Mouse (Mus musculus): ENCODE data around the gene Rhoq. TPM values are rescaled to one million over a fixed set of nuclear protein-coding genes. Genes with fewer than 3 reads are reported as not detected.

Gene Rhoq
- polyA plus RNA-seq, 1 experiment from 2014 or later: 7.0 TPM

- peak overlapping the region; percentile 82 for H3K9ac ChIP-seq (replicated peaks)
- H3K4me3 ChIP-seq (replicated peaks): peak overlapping the region; percentile 66
- peak overlapping the region; percentile 97 for H3K4me2 ChIP-seq (replicated peaks)
- H3K27me3 ChIP-seq: no peaks in the 10 kb centered on the region
- peaks cover 19% of the 10 kb centered on the region for H3K4me1 ChIP-seq (replicated peaks)
- H3K9me3 ChIP-seq: no peaks in the 10 kb centered on the region
- WGBS: 1% methylated on average over 55 of the region's 55 CpGs
- peak; percentile 88 for ATAC-seq
- H3K36me3 ChIP-seq: peaks cover 16% of the 10 kb centered on the region
- H3K27ac ChIP-seq: no peak overlapping the region
Measured at GRCm38 (mm10) chr17:87024491-87025242, 61.8 kb downstream of the Rhoq start.

- ATAC-seq: peak; percentile 100
- peaks cover 22% of the 10 kb centered on the region for H3K36me3 ChIP-seq
- H3K27ac ChIP-seq: peak within 1 kb of the TSS; percentile 27; the same call in 1 of the 2 replicates
- H3K4me2 ChIP-seq (replicated peaks): peak within 1 kb of the TSS; percentile 97
- no peaks in the 10 kb centered on the region for H3K27me3 ChIP-seq
- peak within 1 kb of the TSS; percentile 82 for H3K9ac ChIP-seq (replicated peaks)
- no peaks in the 10 kb centered on the region for H3K9me3 ChIP-seq
- under 1% methylated on average over 43 of the region's 43 CpGs for WGBS
- peaks cover 19% of the 10 kb centered on the region for H3K4me1 ChIP-seq (replicated peaks)
- peak within 1 kb of the TSS; percentile 66 for H3K4me3 ChIP-seq (replicated peaks)
Measured at GRCm38 (mm10) chr17:87025269-87025949, 62.5 kb downstream of the Rhoq start, which contains the start of the genes Pigf and Cript. Pigf (minus strand) TSS chr17:87025406. Cript (plus strand) TSS chr17:87025550.

- Histone ChIP-seq H3K27ac (no peak overlapping the region), H3K4me1 (replicated peaks) (no peaks in the 10 kb centered on the region), H3K36me3 (peaks cover 53% of the 10 kb centered on the region), H3K27me3 (no peaks in the 10 kb centered on the region), H3K4me2 (replicated peaks) (no peak overlapping the region), H3K9me3 (no peaks in the 10 kb centered on the region), H3K9ac (replicated peaks) (no peak overlapping the region), H3K4me3 (replicated peaks) (no peak overlapping the region)
- 64% methylated on average over 9 of the region's 10 CpGs for WGBS
- no peak for ATAC-seq
Measured at GRCm38 (mm10) chr17:87036141-87037073, 73.5 kb downstream of the Rhoq start.

GRCm38 (mm10) chr17:87038496-87038895 is 75.6 kb downstream of the Rhoq start:
- Histone ChIP-seq H3K36me3 (peaks cover 39% of the 10 kb centered on the region), H3K27me3 (no peaks in the 10 kb centered on the region), H3K27ac (no peak overlapping the region), H3K9ac (replicated peaks) (no peak overlapping the region), H3K4me2 (replicated peaks) (no peak overlapping the region), H3K4me1 (replicated peaks) (no peaks in the 10 kb centered on the region), H3K4me3 (replicated peaks) (no peak overlapping the region), H3K9me3 (no peaks in the 10 kb centered on the region)
- WGBS: 90% methylated on average over 5 of the region's 5 CpGs
- ATAC-seq: no peak

DNA sequence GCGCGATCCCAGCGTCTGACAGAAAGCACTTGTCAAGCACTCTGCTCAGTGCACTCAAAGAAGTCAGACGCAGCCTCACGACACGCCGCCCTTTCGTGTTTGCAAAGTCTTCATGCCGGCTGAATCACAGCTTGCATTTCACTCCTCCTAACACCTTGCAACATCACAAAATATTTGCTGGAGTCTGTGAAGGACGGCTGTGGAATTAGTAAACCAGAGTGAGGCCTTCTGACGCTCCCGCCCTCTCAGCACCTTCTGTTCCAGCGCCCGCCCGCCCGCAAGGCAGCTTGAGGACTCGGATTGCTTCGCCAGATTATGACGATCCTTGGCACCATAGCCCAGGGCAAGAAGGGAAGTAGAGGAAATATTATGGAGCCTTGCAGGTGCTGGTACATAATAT is 78.9 kb downstream of the Rhoq start:
- Histone ChIP-seq H3K4me3 (replicated peaks) (no peak overlapping the region), H3K27ac (no peak overlapping the region), H3K4me2 (replicated peaks) (no peak overlapping the region), H3K36me3 (peaks cover 21% of the 10 kb centered on the region), H3K4me1 (replicated peaks) (no peaks in the 10 kb centered on the region), H3K27me3 (no peaks in the 10 kb centered on the region), H3K9me3 (no peaks in the 10 kb centered on the region), H3K9ac (replicated peaks) (no peak overlapping the region)
- ATAC-seq: no peak
- 74% methylated on average over 19 of the region's 19 CpGs for WGBS

GRCm38 (mm10) chr17:87044364-87044763 is 81.5 kb downstream of the Rhoq start:
- no peak overlapping the region for H3K4me3 ChIP-seq (replicated peaks)
- no peak overlapping the region for H3K27ac ChIP-seq
- ATAC-seq: peak; percentile 73
- H3K9me3 ChIP-seq: no peaks in the 10 kb centered on the region
- no peaks in the 10 kb centered on the region for H3K36me3 ChIP-seq
- H3K4me2 ChIP-seq (replicated peaks): no peak overlapping the region
- no peaks in the 10 kb centered on the region for H3K27me3 ChIP-seq
- H3K4me1 ChIP-seq (replicated peaks): no peaks in the 10 kb centered on the region
- 2% methylated on average over 15 of the region's 15 CpGs for WGBS
- no peak overlapping the region for H3K9ac ChIP-seq (replicated peaks)

- Histone ChIP-seq H3K4me3 (replicated peaks) (no peak overlapping the region), H3K4me1 (replicated peaks) (no peaks in the 10 kb centered on the region), H3K4me2 (replicated peaks) (no peak overlapping the region), H3K27me3 (no peaks in the 10 kb centered on the region), H3K36me3 (no peaks in the 10 kb centered on the region), H3K9ac (replicated peaks) (no peak overlapping the region), H3K9me3 (no peaks in the 10 kb centered on the region), H3K27ac (no peak overlapping the region)
- peak; percentile 50; the same call in 1 of the 2 replicates for ATAC-seq
- WGBS: 85% methylated on average over 8 of the region's 8 CpGs
Measured at GRCm38 (mm10) chr17:87044796-87045195, 81.9 kb downstream of the Rhoq start.

Other genes with a start within 250 kb of the Rhoq start
- 4.0 and 4.3 TPM in 2 replicates for gene Epas1, start 209.4 kb upstream of the Rhoq start, polyA plus RNA-seq (2015; fragmentation: Nextera tagmentation; extraction: Ambion mirVana)
- gene Tmem247, start 45.7 kb upstream of the Rhoq start, polyA plus RNA-seq (2015; fragmentation: Nextera tagmentation; extraction: Ambion mirVana): not detected in 2 replicates
- gene Atp6v1e2, start 15.2 kb upstream of the Rhoq start, polyA plus RNA-seq (2015; fragmentation: Nextera tagmentation; extraction: Ambion mirVana): not detected in 2 replicates
- 37.1 and 38.4 TPM in 2 replicates for gene Pigf, start 62.3 kb downstream of the Rhoq start, polyA plus RNA-seq (2015; fragmentation: Nextera tagmentation; extraction: Ambion mirVana)
- 237 and 269 TPM in 2 replicates for gene Cript, start 62.5 kb downstream of the Rhoq start, polyA plus RNA-seq (2015; fragmentation: Nextera tagmentation; extraction: Ambion mirVana)
- gene Socs5, start 144.6 kb downstream of the Rhoq start, polyA plus RNA-seq (2015; fragmentation: Nextera tagmentation; extraction: Ambion mirVana): 10.0 and 10.9 TPM in 2 replicates